Mouse (Mus musculus): Measurements from ENCODE around the gene Poln. TPM values are rescaled to one million over a fixed set of nuclear protein-coding genes. Genes with fewer than 3 reads are reported as not detected.

The Poln gene
- polyA plus RNA-seq, 1 experiment from 2014 or later = 0.55 TPM

DNA sequence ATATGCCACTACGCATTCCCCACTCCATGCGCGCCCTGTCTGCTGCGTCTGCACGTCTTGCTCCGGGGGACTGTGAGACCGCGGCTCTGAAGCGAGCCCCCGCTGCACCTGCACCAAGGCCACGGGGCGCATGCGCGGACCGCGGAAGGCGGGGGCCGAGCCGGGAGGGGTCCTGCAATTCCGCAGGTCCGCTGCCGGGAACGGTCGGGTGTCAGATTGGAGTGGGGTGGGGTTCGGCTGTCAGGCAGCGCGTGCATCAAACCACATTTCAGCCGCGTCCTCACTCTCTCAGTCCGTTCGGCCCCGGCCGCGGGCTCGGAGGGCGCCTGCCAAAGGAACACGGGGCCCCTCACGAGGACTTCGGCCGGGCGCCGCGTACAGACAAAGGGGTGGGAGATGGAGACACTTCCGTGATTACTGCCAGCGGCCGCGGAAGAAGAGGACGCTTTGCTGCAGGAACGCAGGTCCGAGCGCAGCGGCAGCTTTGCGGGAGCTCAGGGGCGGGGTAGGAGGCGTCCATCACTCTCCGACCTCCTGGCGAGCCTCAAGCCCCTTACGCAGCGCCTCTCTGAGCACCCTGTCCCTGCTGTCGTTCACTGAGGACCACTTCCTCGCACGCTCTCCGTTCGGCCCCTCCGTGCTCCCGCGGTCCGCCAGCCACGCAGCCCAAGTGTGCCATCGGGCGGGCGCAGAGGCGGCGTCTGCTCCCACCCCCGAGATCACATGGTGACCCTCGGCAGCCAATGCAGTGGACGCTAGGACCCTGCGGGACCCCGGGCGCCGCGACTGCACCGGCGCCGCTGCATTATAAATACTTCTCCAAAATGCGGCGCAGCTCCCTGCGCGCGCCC, 173.2 kb downstream of the Poln start, which contains the start of gene Nat8l:
Gene Nat8l, plus strand, starts transcription at position 142 of the 851 bp plus-strand sequence.
- peaks cover 17% of the 10 kb centered on the region; the same call in 1 of the 2 replicates for H3K4me1 ChIP-seq (replicated peaks; ENCODE audit: insufficient read depth, low read length)
- H3K4me3 ChIP-seq (replicated peaks; ENCODE audit: low read depth, low read length) = peak within 1 kb of the TSS; percentile 50
- ATAC-seq (replicated peaks; ENCODE audit: low FRiP score, low read depth) (peak; percentile 37; the same call in 1 of the 2 replicates), DNase-seq (ENCODE audit: low spot score) (peak; percentile 51)
- H3K4me2 ChIP-seq (ENCODE audit: low read length) = peak within 1 kb of the TSS; percentile 97
- H3K9me3 ChIP-seq (replicated peaks; ENCODE audit: low read length) = no peaks in the 10 kb centered on the region
- peaks cover 52% of the 10 kb centered on the region for H3K27me3 ChIP-seq (ENCODE audit: insufficient read depth, low read length)
- H3K36me3 ChIP-seq (ENCODE audit: insufficient read depth, low read length) = no peaks in the 10 kb centered on the region
- WGBS = under 1% methylated on average over 79 of the region's 90 CpGs
- H3K9ac ChIP-seq (ENCODE audit: low read depth, low read length) = peak within 1 kb of the TSS; percentile 37; the same call in 1 of the 2 replicates
- H3K27ac ChIP-seq = no peak within 1 kb of the TSS
- no peak for TF ChIP-seq CTCF (IDR thresholded peaks at IDR 0.05; ENCODE audit: low read depth)

DNA sequence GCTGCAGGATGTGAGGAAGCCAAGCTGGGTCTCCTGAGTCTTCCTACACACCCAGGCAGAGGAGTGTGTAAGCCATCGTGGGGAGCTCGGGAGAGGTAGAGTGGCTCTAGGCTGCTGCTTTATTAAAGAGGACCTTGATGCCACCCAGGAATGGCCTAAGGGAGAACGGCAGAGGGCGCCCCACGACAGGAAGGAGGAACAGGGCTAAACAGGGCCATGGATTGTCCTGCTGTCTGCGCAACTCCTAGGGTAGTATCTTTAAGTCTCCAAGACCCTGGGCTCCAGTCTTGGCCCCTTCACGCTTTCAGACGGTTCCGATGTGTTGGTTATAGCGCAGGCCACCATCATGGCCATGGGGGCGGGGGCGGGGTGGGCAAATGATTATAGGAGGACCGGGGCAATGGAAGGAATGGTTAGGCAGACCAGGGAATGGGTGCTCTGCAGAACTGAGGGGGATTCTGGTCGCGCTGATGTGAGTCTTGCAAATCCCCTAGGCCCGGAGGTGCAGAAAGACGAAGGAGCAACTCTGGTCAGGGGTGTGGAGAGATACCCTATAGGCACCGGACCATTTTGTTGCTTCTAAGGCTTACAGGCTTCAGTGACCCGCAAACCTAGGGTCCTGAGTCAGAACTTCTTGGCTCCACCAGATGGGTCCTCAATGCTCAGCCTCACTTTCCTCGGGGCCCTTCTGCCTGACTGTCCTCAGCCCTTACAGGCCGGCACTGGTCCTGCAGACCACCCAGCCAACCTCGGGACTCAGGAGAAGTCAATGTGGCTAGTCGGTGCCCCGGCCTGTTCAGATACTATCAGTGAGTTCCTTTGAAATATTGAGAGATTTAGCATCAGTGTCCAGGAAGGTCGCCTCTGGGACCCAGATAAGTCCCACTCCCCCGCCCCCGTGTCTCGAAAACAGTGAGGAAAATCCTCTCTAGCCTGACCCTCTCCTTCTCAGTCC, 174.3 kb downstream of the Poln start:
- H3K27ac ChIP-seq = no peak overlapping the region
- H3K4me1 ChIP-seq (replicated peaks; ENCODE audit: insufficient read depth, low read length) = peaks cover 17% of the 10 kb centered on the region; the same call in 1 of the 2 replicates
- no peaks in the 10 kb centered on the region for H3K9me3 ChIP-seq (replicated peaks; ENCODE audit: low read length)
- peak; percentile 64 for TF ChIP-seq CTCF (IDR thresholded peaks at IDR 0.05; ENCODE audit: low read depth)
- peak; percentile 46 for DNase-seq (ENCODE audit: low spot score)
- peak overlapping the region; percentile 97 for H3K4me2 ChIP-seq (ENCODE audit: low read length)
- peaks cover 52% of the 10 kb centered on the region for H3K27me3 ChIP-seq (ENCODE audit: insufficient read depth, low read length)
- 29% methylated on average over 28 of the region's 28 CpGs for WGBS
- H3K36me3 ChIP-seq (ENCODE audit: insufficient read depth, low read length) = no peaks in the 10 kb centered on the region
- peak; percentile 26; the same call in 1 of the 2 replicates for ATAC-seq (replicated peaks; ENCODE audit: low FRiP score, low read depth)
- H3K4me3 ChIP-seq (replicated peaks; ENCODE audit: low read depth, low read length) = no peak overlapping the region
- no peak overlapping the region for H3K9ac ChIP-seq (ENCODE audit: low read depth, low read length)

DNA sequence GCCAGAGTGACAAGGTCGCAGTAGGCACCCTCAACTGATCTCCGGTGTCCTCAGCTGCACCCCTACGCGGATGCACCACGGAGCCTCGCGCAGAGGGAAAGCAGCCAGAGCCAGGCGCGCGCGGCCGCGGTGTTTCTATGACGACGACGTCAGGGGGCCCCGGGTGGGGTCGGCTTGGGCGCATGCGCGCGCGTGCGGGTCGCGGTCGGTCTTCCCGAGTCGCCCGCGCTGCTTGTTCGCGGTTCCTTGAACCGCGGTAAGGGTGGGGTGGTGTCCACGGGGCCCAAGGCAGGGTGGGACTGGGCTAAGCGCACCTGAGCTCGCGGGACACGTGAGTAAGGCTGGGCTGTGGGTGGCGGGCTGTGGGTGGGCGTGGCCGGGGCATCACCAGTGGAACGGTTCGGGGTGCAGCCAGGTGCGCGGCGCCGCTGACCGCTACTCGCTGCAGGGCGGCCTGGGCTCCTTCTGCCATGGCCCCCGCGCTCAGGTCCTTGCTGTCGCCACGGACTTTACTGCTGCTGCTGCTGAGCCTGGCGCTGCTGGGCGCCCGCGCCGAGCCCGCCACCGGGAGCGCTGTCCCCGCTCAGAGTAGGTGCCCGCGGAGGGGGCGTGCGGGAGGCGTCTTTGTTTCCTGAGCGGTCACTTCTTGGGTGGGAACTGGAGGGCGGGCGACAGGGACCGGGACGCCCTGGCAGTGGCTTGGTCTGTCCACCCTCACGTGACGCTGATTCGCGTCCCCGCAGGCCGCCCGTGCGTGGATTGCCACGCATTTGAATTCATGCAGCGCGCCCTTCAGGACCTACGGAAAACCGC, 185.7 kb downstream of the Poln start, which contains the start of gene Gm1673:
Gene Gm1673, plus strand, starts transcription at position 125 of the 813 bp plus-strand sequence.
- Histone ChIP-seq H3K36me3 (ENCODE audit: insufficient read depth, low read length) (no peaks in the 10 kb centered on the region), H3K4me1 (replicated peaks; ENCODE audit: insufficient read depth, low read length) (peaks cover 3% of the 10 kb centered on the region; the same call in 1 of the 2 replicates), H3K4me2 (ENCODE audit: low read length) (peak within 1 kb of the TSS; percentile 98), H3K27ac (peak within 1 kb of the TSS; percentile 8; the same call in 1 of the 2 replicates), H3K9me3 (replicated peaks; ENCODE audit: low read length) (no peaks in the 10 kb centered on the region), H3K4me3 (replicated peaks; ENCODE audit: low read depth, low read length) (peak within 1 kb of the TSS; percentile 76), H3K27me3 (ENCODE audit: insufficient read depth, low read length) (no peaks in the 10 kb centered on the region), H3K9ac (ENCODE audit: low read depth, low read length) (peak within 1 kb of the TSS; percentile 71)
- ATAC-seq (replicated peaks; ENCODE audit: low FRiP score, low read depth) (peak; percentile 82), DNase-seq (ENCODE audit: low spot score) (peak; percentile 85)
- WGBS = under 1% methylated on average over 82 of the region's 88 CpGs
- TF ChIP-seq CTCF (IDR thresholded peaks at IDR 0.05; ENCODE audit: low read depth) = peak; percentile 60

DNA sequence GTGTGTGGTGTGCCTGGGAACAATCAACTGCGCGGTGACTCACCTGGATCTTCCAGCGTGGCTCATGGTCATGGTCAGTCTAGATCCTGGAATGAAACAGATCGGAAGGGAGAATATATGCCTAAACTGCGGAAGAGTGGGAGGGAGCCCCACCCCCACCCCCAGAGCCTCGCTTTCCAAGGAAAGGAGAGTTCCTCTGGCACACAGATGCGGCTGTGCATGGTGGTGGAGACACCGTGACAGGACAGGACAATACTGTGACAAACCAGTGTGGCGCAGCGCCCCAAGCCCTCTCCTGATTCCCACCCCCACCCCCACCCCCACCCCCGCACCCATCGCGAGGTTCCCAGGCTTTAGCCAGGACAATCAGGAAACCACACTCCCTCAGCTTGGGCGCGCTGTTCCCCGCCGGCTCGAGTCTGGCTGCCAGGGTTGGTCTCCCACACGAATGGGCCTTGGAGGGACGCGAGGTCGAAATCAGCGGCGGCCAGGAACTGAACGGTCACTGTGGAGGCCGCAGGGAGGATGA, 186.5 kb downstream of the Poln start:
- no peak for TF ChIP-seq CTCF (IDR thresholded peaks at IDR 0.05; ENCODE audit: low read depth)
- Histone ChIP-seq H3K9ac (ENCODE audit: low read depth, low read length) (peak overlapping the region; percentile 71), H3K4me3 (replicated peaks; ENCODE audit: low read depth, low read length) (peak overlapping the region; percentile 76), H3K4me2 (ENCODE audit: low read length) (peak overlapping the region; percentile 98), H3K36me3 (ENCODE audit: insufficient read depth, low read length) (no peaks in the 10 kb centered on the region), H3K4me1 (replicated peaks; ENCODE audit: insufficient read depth, low read length) (peaks cover 3% of the 10 kb centered on the region; the same call in 1 of the 2 replicates), H3K27ac (no peak overlapping the region), H3K9me3 (replicated peaks; ENCODE audit: low read length) (no peaks in the 10 kb centered on the region), H3K27me3 (ENCODE audit: insufficient read depth, low read length) (no peaks in the 10 kb centered on the region)
- ATAC-seq (replicated peaks; ENCODE audit: low FRiP score, low read depth) (peak; percentile 23; the same call in 1 of the 2 replicates), DNase-seq (ENCODE audit: low spot score) (peak; percentile 9)
- 5% methylated on average over 26 of the region's 26 CpGs for WGBS

DNA sequence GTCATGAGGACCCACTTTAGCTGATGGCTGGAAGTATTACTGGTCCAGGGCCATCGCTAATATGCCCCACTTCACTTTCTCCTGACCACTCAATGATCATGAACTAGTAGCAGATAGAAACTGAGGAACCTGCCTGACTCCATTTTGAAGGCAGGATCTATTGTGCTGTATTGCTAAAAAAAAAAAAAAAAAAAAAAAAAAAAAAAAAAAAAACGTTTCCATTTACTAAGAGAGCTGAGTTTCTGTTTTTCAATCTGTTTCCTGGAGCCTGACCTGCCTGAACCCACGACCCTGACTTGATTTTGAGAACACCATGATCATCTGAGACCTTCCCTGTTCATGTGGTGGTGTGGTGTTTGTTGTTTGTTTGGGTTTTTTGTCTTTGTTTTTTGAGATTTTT, 193.0 kb downstream of the Poln start:
- Histone ChIP-seq H3K9me3 (replicated peaks; ENCODE audit: low read length) (no peaks in the 10 kb centered on the region), H3K4me1 (replicated peaks; ENCODE audit: insufficient read depth, low read length) (no peaks in the 10 kb centered on the region), H3K4me2 (ENCODE audit: low read length) (no peak overlapping the region), H3K4me3 (replicated peaks; ENCODE audit: low read depth, low read length) (no peak overlapping the region), H3K27ac (no peak overlapping the region), H3K9ac (ENCODE audit: low read depth, low read length) (no peak overlapping the region), H3K36me3 (ENCODE audit: insufficient read depth, low read length) (no peaks in the 10 kb centered on the region), H3K27me3 (ENCODE audit: insufficient read depth, low read length) (no peaks in the 10 kb centered on the region)
- TF ChIP-seq CTCF (IDR thresholded peaks at IDR 0.05; ENCODE audit: low read depth) = no peak
- DNase-seq (ENCODE audit: low spot score) = no peak
- no peak for ATAC-seq (replicated peaks; ENCODE audit: low FRiP score, low read depth)
- WGBS = 41% methylated on average over 3 of the region's 3 CpGs
